Mouse (Mus musculus) midbrain, embryonic 13.5 days (tissue): Measurements from ENCODE around the gene Ctsg. TPM values are rescaled to one million over a fixed set of nuclear protein-coding genes. Genes with fewer than 3 reads are reported as not detected.
"Not testable (repeated sequence)": the region's sequence is repeated elsewhere in the genome, so short reads cannot be mapped to it uniquely, and the experiment has no call there.

Source experiments
- ATAC-seq: fragments of 200-750 bp; cut with Nextera tagmentation; 2 replicates; pipeline ENCODE4 v1.8.0; 2017; ENCODE audit warnings: mild to moderate bottlenecking, moderate TSS enrichment, moderate library complexity
- H3K27ac ChIP-seq: fragments of 300-500 bp; sonication (generic); 2 replicates; pipeline ENCODE4 v1.5.1; 2015; ENCODE audit warnings: inconsistent platforms, mild to moderate bottlenecking, moderate library complexity
- H3K27me3 ChIP-seq: fragments of 300-500 bp; sonication (generic); 2 replicates; pipeline ENCODE4 v1.6.1; 2015; ENCODE audit warnings: mild to moderate bottlenecking, inconsistent platforms
- H3K36me3 ChIP-seq: fragments of 300-500 bp; sonication (generic); 2 replicates; pipeline ENCODE4 v1.6.1; 2015; ENCODE audit warnings: mild to moderate bottlenecking, inconsistent platforms
- H3K4me1 ChIP-seq: fragments of 300-500 bp; sonication (generic); replicated peaks from 2 replicates; pipeline ENCODE4 v1.6.1; 2015; ENCODE audit warnings: inconsistent platforms
- H3K4me2 ChIP-seq: fragments of 300-500 bp; sonication (generic); replicated peaks from 2 replicates; pipeline ENCODE4 v1.6.1; 2015; ENCODE audit warnings: moderate library complexity, mild to moderate bottlenecking, inconsistent platforms
- H3K4me3 ChIP-seq: fragments of 300-500 bp; sonication (generic); replicated peaks from 2 replicates; pipeline ENCODE4 v1.5.1; 2015; ENCODE audit warnings: mild to moderate bottlenecking, inconsistent platforms
- H3K9ac ChIP-seq: fragments of 300-500 bp; sonication (generic); replicated peaks from 2 replicates; pipeline ENCODE4 v1.6.1; 2015; ENCODE audit warnings: mild to moderate bottlenecking, inconsistent platforms
- H3K9me3 ChIP-seq: fragments of 300-500 bp; sonication (generic); 2 replicates; pipeline ENCODE4 v1.6.1; 2016; ENCODE audit warnings: mild to moderate bottlenecking, inconsistent platforms
- WGBS: fragments of 180-500 bp; shearing (Covaris S2); methylation state at CpG from one replicate; pipeline ENCODE4 v1.1.7; 2015; 5-methylcytosine and 5-hydroxymethylcytosine counted together
- microRNA-seq: library from miRNA; unstranded; fragments of <30 nt; microRNA quantifications from one replicate; pipeline ENCODE4, GENCODE M21; 2016
- polyA plus RNA-seq: library from polyadenylated mRNA; unstranded; fragments of >200 nt; fragmentation: Nextera tagmentation; extraction: Ambion mirVana; gene quantifications from 2 replicates; pipeline ENCODE4 v1.2.1, GENCODE M21; 2015

Ctsg gene
- polyA plus RNA-seq, 1 experiment from 2014 or later: not detected

- no peak overlapping the region for H3K4me2 ChIP-seq
- no peaks in the 10 kb centered on the region for H3K36me3 ChIP-seq
- no peaks in the 10 kb centered on the region for H3K9me3 ChIP-seq
- no peaks in the 10 kb centered on the region for H3K27me3 ChIP-seq
- 79% methylated on average over 2 of the region's 2 CpGs for WGBS
- H3K4me1 ChIP-seq: no peaks in the 10 kb centered on the region
- H3K9ac ChIP-seq: no peak overlapping the region
- H3K27ac ChIP-seq: no peak overlapping the region
- ATAC-seq: no peak
- no peak overlapping the region for H3K4me3 ChIP-seq
Measured at GRCm38 (mm10) chr14:56093353-56093752, 9.0 kb downstream of the Ctsg start.

- H3K4me3 ChIP-seq: no peak overlapping the region
- ATAC-seq: no peak
- H3K27ac ChIP-seq: no peak overlapping the region
- no peaks in the 10 kb centered on the region for H3K4me1 ChIP-seq
- H3K27me3 ChIP-seq: no peaks in the 10 kb centered on the region
- H3K9ac ChIP-seq: no peak overlapping the region
- H3K9me3 ChIP-seq: no peaks in the 10 kb centered on the region
- H3K4me2 ChIP-seq: no peak overlapping the region
- no peaks in the 10 kb centered on the region for H3K36me3 ChIP-seq
- WGBS: 84% methylated on average over 3 of the region's 3 CpGs
Measured at GRCm38 (mm10) chr14:56086711-56087110, 15.7 kb downstream of the Ctsg start.

- Histone ChIP-seq H3K4me2 (no peak within 1 kb of the TSS), H3K9me3 (no peaks in the 10 kb centered on the region), H3K4me1 (no peaks in the 10 kb centered on the region), H3K4me3 (no peak within 1 kb of the TSS), H3K9ac (no peak within 1 kb of the TSS), H3K27ac (no peak within 1 kb of the TSS), H3K36me3 (no peaks in the 10 kb centered on the region), H3K27me3 (no peaks in the 10 kb centered on the region)
- no peak for ATAC-seq
- WGBS: 98% methylated on average over 2 of the region's 2 CpGs
Measured at GRCm38 (mm10) chr14:56085167-56085566, 17.2 kb downstream of the Ctsg start, which contains the start of gene Mcpt8. Mcpt8 (minus strand) TSS chr14:56085273.

- Histone ChIP-seq H3K4me1 (no peaks in the 10 kb centered on the region), H3K27me3 (no peaks in the 10 kb centered on the region), H3K4me2 (no peak overlapping the region), H3K9me3 (no peaks in the 10 kb centered on the region), H3K9ac (no peak overlapping the region), H3K36me3 (no peaks in the 10 kb centered on the region), H3K4me3 (no peak overlapping the region), H3K27ac (no peak overlapping the region)
- no peak for ATAC-seq
- 81% methylated on average over 4 of the region's 4 CpGs for WGBS
Measured at GRCm38 (mm10) chr14:56082016-56082415, 20.4 kb downstream of the Ctsg start.

- not testable (repeated sequence) for H3K4me3 ChIP-seq, H3K4me1 ChIP-seq, H3K4me2 ChIP-seq, ATAC-seq, H3K9ac ChIP-seq, H3K9me3 ChIP-seq, H3K36me3 ChIP-seq, H3K27ac ChIP-seq, H3K27me3 ChIP-seq
- WGBS: 85% methylated on average over 3 of the region's 3 CpGs
Measured at GRCm38 (mm10) chr14:56062213-56062612, 40.2 kb downstream of the Ctsg start, which contains the start of gene Mcpt4. Mcpt4 (minus strand) TSS chr14:56062313.

GRCm38 (mm10) chr14:56057722-56058121 lies 44.7 kb downstream of the Ctsg start:
- H3K36me3 ChIP-seq: no peaks in the 10 kb centered on the region
- H3K4me2 ChIP-seq: no peak overlapping the region
- H3K4me1 ChIP-seq: no peaks in the 10 kb centered on the region
- H3K9ac ChIP-seq: no peak overlapping the region
- no peaks in the 10 kb centered on the region for H3K9me3 ChIP-seq
- H3K27ac ChIP-seq: no peak overlapping the region
- ATAC-seq: no peak
- H3K27me3 ChIP-seq: no peaks in the 10 kb centered on the region
- no peak overlapping the region for H3K4me3 ChIP-seq
- 88% methylated on average over 4 of the region's 4 CpGs for WGBS

GRCm38 (mm10) chr14:56055408-56055807 lies 47.0 kb downstream of the Ctsg start:
- Histone ChIP-seq H3K27me3 (no peaks in the 10 kb centered on the region), H3K9ac (no peak overlapping the region), H3K4me2 (no peak overlapping the region), H3K4me1 (no peaks in the 10 kb centered on the region), H3K36me3 (no peaks in the 10 kb centered on the region), H3K4me3 (no peak overlapping the region), H3K27ac (no peak overlapping the region), H3K9me3 (no peaks in the 10 kb centered on the region)
- WGBS: 86% methylated on average over 3 of the region's 3 CpGs
- no peak for ATAC-seq

Small RNAs within 50 kb of the gene (microRNA-seq; reads per million reads assigned to microRNA genes)
- gene Mir6949: not detected

Other genes starting within 250 kb of the Ctsg start
- gene Nynrin, start 248.6 kb downstream of the Ctsg start, polyA plus RNA-seq: 13.4 and 13.5 TPM in 2 replicates
- gene Cbln3, start 218.2 kb downstream of the Ctsg start, polyA plus RNA-seq: 0.23 and 0.26 TPM in 2 replicates
- gene Khnyn, start 217.6 kb downstream of the Ctsg start, polyA plus RNA-seq: 10.1 and 11.1 TPM in 2 replicates
- gene Sdr39u1, start 202.3 kb downstream of the Ctsg start, polyA plus RNA-seq: 89.4 and 92.5 TPM in 2 replicates
- not detected in 2 replicates for gene Cma1, start 157.9 kb downstream of the Ctsg start, polyA plus RNA-seq
- gene Cma2, start 151.6 kb downstream of the Ctsg start, polyA plus RNA-seq: not detected in 2 replicates
- not detected in 2 replicates for gene Mcpt1, start 84.6 kb downstream of the Ctsg start, polyA plus RNA-seq
- gene Mcpt9, start 72.1 kb downstream of the Ctsg start, polyA plus RNA-seq: not detected in 2 replicates
- gene Mcpt2, start 60.5 kb downstream of the Ctsg start, polyA plus RNA-seq: not detected in 2 replicates
- gene Mcpt4, start 40.3 kb downstream of the Ctsg start, polyA plus RNA-seq: not detected in 2 replicates
- gene Mcpt8, start 17.3 kb downstream of the Ctsg start, polyA plus RNA-seq: not detected in 2 replicates
- not detected in 2 replicates for gene Gzme, start 18.1 kb upstream of the Ctsg start, polyA plus RNA-seq
- gene Gzmd, start 30.0 kb upstream of the Ctsg start, polyA plus RNA-seq: not detected in 2 replicates
- gene Gzmg, start 57.0 kb upstream of the Ctsg start, polyA plus RNA-seq: not detected in 2 replicates
- gene Gzmn, start 72.0 kb upstream of the Ctsg start, polyA plus RNA-seq: not detected in 2 replicates
- gene Gzmf, start 108.8 kb upstream of the Ctsg start, polyA plus RNA-seq: not detected in 2 replicates
- not detected in 2 replicates for gene Gzmc, start 132.1 kb upstream of the Ctsg start, polyA plus RNA-seq
- not detected in 2 replicates for gene Gzmb, start 159.7 kb upstream of the Ctsg start, polyA plus RNA-seq